Mouse (Mus musculus) liver, embryonic 14.5 days (tissue): ENCODE data around the gene Gm973.

Experiments
- CTCF ChIP-seq: IDR thresholded peaks from 2 replicates; pipeline ENCODE4 v1.5.1; 2016; ENCODE audit warnings: antibody characterized with exemption, low read depth, control low read depth
- EP300 ChIP-seq: IDR thresholded peaks from 2 replicates; pipeline ENCODE4 v1.6.1; 2016; ENCODE audit warnings: antibody characterized with exemption, low read depth

- TF ChIP-seq CTCF (peak; percentile 49), EP300 (no peak)
Measured at GRCm38 (mm10) chr1:59603893-59604292, 87.8 kb downstream of the Gm973 start.
